Mouse (Mus musculus) heart, adult 11 months (tissue): ENCODE measurements around the gene Btg4.

ENCODE experiments used
- DNase-seq: peaks from one replicate; pipeline ENCODE4 v3.0.0; 2022

The Btg4 gene

DNA sequence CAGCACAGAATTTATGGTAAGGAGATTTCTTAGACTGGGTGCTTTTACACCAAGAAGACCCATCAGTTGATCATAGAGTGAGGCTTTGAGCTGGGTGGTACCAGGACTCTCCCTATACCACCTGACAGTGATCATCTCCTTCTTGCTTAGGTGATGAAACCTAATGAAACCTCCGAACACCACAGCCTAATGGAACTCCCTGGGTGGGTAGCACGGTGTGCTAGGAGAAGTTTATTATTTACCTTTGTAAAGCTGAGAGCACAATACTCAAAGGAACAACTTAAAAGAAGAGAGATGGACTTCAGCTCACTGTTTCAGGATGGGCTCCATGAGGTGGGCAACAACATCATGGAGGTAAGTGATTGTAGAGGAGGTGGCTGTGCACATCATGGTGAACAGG, at the start of gene Btg4:
TSS of gene Btg4 (plus strand) at position 301 of the 400 bp plus-strand sequence.
- no peak for DNase-seq

DNA sequence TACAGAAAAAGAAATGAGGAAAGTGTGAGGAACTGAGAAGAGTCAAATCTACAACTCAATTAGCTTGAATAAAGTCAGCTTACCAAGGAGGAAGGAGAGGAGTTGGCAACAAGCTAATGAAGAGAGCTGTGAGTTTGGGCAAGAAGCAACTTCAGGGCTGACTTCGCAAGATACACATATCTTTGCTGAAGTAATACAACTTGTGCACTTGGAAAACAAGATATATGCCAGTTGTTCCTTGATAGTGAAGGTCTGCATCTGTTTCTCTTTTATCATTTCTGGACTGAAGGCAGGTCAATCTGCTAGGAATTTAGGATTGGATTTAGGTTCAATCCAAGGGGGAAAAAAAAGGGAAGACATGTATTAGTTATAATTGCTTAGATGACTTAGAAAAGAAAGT, 47.1 kb upstream of the Btg4 start:
- no peak for DNase-seq

DNA sequence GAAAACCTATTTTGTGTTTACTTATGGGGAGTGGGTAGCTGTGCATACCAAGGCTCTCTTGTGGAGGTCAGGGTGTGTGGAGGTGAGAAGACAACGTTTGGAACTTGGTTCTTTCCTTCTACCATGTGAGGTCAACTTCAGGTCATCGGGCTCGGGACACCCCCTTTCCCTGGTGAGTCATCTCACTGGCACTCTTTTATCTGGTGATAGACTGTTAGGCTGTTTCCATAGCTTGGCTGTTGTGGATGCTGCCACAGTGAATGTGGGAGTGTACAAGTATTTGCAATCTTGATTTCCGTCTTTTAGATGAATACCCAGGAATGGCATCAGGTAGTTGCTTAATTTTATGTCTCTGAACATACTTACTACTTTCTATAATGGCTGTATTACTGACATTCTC, 45.0 kb upstream of the Btg4 start:
- DNase-seq = no peak

- DNase-seq = no peak
These were observed 41.0 kb upstream of the Btg4 start for GRCm38 (mm10) chr9:51019670-51020069.

DNA sequence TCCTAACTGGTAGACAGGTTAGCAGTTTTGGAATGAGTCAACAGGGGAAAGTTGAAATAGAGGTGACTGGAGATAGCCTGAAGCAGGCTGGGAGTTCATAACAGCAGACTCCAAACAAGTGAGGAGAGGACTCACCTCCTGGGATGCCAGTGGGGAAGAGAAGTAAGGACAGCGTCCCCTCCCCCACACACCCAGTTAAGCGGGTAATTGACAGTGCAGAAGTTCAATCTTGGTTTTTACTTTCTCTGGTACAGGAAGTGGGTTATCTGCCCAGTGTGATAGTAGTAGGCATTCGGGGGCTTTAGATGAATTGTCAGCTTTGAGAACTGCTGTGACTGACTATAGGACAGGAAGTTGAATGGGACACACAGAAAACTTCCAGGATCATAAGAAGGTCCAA, 40.4 kb upstream of the Btg4 start:
- no peak for DNase-seq

DNA sequence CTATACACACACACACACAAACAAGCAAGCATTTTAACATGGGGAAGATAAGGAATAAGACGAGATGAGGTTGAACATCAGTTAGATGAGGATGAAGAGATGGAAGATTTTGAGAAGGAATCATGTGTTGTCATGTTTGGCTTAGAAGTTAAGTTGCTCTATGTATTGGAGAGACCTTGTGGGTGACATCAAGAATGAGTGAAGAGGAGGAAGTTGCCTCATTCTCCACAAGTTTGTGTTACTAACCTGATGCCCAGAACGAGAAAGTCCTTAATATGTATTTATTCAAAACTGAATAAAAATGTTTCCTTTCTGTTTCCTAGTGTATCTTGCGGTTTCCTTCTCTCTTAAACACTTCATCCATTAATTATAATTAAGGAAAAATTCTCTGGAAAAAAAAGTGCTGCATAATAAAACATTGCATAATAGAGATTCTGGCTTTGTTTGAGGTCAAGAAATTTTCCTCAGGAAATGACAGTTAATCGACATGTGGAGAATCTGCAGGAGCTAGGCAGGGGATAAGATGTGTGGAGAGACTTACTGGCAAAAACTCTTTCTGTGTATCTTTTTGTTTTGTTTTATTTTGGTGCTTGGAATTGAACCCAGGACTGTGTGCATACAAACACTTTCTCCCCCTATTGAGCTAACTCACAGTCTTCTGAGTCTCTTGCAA, 39.4 kb upstream of the Btg4 start:
- DNase-seq = no peak

DNA sequence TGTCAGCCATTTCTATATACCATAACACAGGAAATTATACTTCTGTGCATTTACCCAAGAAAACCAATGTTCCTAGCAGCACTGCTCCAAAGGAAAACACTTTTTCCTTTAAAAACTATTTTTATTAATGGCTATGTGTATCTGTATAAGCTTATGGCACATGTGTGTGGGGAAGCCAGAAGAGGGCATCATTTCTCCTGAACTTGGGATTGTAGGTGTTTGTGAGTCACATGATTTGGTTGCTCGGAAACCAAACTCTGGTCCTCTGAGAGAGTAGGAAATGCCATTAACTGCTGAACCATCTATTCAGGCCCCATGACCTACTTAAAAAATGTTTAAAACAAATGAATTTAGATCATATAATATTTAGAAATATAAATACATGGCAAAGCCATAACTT, 33.7 kb upstream of the Btg4 start:
- no peak for DNase-seq

DNA sequence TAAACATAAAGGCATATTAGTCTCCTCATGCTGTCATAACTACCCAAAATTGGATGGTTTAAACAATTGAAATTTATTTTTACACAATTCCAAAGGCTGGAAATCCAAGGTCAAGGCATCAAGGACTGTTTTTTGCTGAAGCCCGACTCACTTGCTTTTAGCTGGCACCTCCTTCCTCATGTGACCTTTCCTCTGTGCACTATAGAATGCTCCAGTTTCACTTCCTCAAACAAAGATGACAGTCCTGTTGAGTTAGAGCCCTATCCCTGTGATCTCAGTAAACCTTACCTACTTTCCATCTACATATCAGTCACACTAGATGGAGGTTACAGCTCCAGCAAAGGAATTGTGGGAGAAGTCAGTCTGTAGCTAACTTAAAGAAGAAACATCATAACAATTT, 30.6 kb upstream of the Btg4 start:
- DNase-seq = peak; percentile 87

DNA sequence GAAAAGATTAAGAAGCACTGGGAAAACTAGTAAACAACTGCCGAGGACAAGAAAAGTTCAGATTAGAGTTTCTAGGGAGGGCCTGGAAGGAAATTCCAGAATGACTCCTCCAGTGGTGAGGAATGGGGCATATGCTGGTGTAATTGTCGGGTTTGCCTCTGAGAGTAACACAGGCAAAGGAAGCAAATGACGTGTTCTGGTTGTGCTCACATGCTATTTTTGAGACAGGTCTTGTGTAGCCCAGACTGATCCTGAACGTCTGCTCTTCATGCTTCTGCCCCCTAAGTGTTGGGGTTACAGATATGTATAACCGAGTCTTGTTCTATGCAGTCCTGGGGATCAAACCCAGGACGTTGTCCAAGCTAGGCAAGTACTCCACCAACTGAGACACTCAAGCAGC, 29.1 kb upstream of the Btg4 start:
- peak; percentile 81 for DNase-seq

DNA sequence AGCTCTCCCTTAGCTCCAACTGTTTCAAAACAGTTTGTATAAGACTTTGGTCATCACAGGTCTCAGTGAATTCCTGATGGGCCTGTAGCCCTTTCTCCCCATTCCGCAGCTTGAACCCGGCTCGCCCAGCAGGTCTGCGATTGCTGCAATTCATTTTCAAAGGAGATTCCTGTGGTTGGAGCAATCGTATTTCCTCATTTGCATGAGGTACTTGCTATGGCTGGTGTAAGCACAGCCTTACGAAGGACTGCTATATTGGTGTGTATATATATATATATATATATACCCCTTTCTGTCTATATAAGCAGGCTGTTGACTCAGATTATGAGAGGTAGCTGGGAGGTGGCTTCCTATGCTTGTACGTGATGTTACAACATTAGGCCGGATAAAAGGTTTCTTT, 28.4 kb upstream of the Btg4 start:
- no peak for DNase-seq

DNA sequence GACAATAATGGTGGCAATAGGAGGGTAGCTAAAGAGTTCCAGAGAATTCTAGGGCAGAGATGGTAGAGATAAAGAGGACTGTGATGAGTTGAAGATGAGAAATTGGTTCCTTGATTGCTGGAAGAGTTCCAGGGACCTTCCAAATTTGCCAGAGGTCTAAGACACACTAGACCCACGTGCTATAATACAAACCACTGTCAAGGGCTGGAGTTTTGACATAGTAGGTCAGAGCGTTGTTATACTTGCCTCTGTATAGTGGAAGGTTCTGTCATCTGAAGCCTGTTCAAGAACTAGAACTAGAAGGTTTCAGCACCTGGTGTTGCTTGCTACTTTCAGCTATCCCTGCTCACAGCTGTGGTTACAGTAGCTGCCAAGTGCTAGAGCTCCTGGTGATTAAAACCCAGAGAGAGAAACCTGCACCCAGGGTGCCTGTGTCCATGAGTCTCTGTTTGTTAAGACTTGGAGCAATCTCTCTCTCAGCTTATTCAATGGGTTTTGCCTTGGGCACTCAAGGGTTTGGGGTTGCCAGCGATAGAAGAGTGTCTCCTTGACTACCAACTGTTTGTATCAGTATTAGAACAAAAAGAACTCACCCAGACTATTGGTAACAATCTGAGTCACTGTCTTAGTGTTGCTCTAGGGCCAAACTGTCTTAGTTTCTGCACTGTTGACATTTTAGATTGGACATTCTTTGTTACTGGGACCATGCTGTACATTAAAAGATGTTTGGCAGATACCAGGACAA, 27.7 kb upstream of the Btg4 start:
- DNase-seq = no peak

GRCm38 (mm10) chr9:51041491-51041980, 19.2 kb upstream of the Btg4 start:
- no peak for DNase-seq

- DNase-seq = no peak
These were observed 18.6 kb upstream of the Btg4 start for GRCm38 (mm10) chr9:51042136-51042535.

- DNase-seq = no peak
These were observed 8.5 kb upstream of the Btg4 start for GRCm38 (mm10) chr9:51052180-51052579.

- peak; percentile 95 for DNase-seq
These were observed 4.1 kb upstream of the Btg4 start for GRCm38 (mm10) chr9:51056360-51057324.

GRCm38 (mm10) chr9:51058951-51059521, 1.7 kb upstream of the Btg4 start:
- peak; percentile 86 for DNase-seq

DNA sequence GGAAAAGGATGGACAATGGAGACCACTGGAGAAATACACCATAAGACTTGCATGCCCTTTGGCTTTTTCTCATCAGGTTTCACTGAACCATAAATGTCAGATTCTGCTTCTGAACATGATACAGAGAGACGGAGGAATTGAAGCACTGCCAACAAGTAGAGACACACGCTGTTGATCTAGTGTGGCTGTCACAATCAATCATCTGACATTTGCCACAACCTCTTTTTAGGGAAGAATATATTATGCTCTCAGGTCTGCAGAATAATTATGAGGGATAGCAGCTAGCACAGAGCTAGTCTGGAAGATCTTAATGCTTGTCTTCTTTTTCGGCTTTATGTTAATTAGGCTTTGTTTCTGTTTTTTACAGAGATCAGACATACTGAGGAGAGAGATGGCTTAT, 7.5 kb downstream of the Btg4 start:
- peak; percentile 50 for DNase-seq

GRCm38 (mm10) chr9:51070801-51071200, 10.1 kb downstream of the Btg4 start:
- peak; percentile 79 for DNase-seq

DNA sequence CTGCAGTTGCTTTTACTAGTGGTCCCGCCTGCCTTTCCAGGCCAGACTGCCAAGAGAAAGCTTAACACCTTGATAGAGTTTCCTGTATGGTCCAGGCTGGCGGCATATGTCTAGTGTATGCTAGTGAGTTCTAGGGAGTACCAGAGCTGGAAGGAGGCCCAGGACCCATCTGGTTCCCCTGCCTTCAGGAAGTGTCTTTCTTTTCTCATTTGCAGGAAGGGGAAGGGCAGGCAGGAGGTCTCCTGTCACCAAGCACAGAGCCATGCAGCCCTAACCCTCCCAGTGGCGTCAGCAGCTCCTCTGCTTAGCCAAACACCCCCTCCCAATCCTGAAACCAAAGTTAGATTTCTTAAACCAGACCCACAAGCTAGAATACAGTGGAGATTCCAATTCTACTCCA, 15.1 kb downstream of the Btg4 start:
- DNase-seq = peak; percentile 97

- DNase-seq = peak; percentile 96
These were observed 15.7 kb downstream of the Btg4 start for GRCm38 (mm10) chr9:51076300-51076978.

DNA sequence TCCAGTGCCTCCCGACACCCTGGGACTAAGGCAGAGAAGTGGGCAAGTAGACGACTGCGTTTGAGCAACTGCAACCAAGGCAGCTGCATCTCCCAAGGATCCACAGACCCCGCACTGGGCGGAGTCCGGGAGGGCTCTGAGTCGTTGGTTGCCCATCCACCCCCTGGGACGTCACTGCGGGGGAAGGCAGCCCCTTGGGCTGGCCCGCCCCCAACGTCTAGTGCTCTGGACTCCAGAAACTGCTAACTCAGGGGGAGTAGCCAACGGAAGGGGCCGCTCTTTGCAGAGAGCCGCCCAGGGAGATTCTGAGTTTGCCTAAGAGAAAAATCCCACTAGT, 16.2 kb downstream of the Btg4 start, which contains the start of gene Layn:
TSS of gene Layn (minus strand) at position 116 of the 337 bp plus-strand sequence.
- peak; percentile 99 for DNase-seq

- peak; percentile 59 for DNase-seq
These were observed 20.9 kb downstream of the Btg4 start for GRCm38 (mm10) chr9:51081614-51082013.
